Mouse (Mus musculus) heart, adult 11 months (tissue): ENCODE results near the gene Ntmt1.

Experiments
- DNase-seq: peaks from one replicate; pipeline ENCODE4 v3.0.0; 2022

Ntmt1 gene

DNA sequence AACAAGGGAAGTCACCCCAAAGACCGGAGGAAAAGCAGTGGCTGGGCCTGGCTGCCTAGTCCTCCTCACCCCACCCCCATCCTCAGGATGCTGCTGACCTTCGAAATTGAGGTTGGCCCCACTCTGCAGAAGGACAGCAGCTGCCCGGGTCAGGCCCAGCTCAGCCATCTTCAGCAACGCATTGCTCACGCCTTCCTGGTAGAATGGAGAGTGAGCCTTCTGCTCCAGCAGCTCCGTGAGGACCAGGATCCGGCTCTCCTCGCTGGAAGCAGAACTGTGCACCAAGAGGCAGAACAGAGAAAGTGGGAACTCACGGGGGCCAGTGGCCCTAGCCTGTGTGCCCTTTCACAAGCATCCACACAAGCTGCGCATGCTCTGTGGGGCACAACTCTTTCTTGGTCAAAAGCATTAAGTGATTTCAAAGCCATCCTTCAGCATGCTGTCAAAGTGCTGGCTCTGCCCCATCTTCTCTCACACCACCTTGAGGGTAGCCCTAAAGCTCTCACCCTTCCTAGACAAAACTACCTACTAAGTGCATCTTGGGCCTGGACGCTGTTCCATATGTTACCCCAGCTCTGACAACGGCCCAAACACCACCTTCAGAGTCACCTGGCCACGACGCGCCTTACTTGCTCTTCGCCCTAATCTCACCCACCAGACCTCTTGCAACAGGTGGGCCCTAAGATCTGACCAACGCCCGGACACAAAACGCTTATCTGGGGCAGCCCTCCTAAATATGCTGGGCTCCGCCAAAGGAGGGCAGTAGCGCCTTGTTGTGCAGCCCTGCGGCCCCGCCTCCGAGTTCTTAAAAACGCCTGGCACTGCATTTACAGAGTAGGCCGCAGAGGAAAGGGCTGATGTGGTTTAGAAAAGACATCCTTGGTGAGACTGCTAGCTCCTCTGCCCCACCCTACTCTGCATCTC, 19.5 kb downstream of the Ntmt1 start:
- DNase-seq: peak; percentile 93

DNA sequence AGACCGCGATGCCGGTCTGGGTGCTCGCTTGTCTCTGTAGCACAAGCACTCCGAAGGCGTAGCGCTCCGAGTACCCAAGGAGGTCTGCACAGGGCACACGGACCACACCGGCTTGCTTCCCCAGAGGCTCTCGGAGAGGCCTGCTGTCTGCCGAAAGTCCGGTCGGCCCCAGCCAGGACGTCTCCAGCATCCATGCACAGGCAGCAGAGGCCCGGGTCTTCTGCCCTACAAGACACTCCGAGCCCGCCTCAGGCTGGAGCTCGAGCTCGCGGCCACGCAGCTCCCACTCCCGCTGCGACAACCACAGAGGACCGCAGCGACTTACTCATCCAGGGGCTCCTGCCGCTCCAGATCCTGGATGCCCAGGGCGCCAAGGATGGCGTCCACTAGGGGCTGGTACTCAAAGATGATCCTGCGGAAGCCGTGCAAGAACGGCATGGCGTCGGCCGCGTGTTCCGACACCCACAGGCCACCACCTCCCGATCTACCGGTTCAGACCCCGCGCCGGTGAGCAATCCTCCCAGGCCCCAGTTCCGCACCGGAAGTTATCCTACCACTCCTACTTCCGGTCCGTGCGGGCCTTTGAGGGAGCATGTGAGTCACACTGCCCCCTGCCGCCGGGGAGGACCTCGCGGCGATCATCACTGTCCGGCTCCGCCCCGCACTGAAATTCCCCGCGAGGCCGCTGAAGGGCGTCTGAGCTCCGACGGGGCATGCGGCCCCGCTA, 20.3 kb downstream of the Ntmt1 start:
- DNase-seq: peak; percentile 99

DNA sequence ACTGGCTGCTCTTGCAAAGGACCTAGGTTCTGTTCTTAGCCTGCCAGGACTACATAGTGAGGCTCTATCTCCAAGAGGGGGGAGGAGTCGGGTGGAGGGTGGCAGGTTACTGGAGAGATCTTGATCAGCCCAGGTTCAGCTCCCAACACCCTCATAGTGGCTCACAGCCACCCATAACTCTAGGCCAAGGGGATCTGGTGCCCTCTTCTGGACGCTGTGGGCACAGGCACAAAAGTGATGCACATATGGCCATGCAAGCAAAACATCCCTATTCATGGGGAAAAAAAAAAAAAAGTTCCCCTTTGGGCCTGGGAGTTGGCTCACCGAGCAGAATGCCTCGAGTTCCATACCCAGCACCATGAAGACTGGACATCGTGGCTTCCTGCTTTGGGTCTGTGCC, 21.7 kb downstream of the Ntmt1 start:
- DNase-seq: peak; percentile 92

DNA sequence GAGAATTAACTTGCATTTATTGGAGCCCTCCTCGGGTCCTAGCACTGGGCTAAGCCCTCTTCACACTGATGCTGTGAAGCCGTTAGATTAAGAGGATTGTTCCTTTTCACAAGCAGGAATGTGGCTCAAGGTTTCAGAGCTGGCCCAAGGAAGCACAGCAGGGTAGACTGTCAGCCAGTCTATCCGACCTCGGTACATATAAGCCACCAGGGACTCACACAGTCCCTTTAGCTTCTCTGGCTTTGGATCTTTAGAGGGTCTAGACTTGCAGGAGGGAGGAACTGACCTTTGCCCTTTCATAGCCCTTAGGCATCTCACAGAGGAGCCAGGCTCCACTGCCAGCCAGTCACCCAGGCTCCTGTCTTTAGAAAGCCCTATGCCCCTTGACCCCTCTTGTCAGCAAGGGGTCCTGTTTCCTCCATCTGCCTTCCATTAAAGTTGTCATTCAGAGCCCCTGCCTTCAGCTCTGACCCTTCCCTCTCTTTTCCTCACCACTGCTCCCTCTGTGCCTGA, 22.7 kb downstream of the Ntmt1 start, which contains the start of gene Asb6:
Gene Asb6, minus strand, starts transcription at position 51 of the 513 bp plus-strand sequence.
- DNase-seq: no peak

DNA sequence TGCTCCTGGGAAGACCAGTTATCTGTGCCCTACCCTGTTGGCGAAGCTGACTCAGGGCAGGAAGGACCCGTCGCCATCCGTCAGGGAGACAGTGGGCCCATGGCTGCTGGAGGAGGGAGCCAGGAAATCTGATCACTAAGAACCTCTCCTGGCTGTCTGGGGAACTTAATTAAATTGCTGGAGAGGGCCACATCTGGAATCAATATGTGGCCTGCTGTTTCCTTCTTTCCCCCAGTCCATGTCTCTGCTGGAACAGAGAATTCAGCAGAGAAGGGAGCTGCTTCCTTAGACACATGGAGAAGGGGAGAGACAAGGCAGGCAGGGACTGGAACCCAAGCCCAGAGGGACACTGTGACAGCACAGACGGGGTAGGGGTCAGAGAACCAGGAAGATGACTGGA, 26.0 kb downstream of the Ntmt1 start:
- DNase-seq: peak; percentile 88

DNA sequence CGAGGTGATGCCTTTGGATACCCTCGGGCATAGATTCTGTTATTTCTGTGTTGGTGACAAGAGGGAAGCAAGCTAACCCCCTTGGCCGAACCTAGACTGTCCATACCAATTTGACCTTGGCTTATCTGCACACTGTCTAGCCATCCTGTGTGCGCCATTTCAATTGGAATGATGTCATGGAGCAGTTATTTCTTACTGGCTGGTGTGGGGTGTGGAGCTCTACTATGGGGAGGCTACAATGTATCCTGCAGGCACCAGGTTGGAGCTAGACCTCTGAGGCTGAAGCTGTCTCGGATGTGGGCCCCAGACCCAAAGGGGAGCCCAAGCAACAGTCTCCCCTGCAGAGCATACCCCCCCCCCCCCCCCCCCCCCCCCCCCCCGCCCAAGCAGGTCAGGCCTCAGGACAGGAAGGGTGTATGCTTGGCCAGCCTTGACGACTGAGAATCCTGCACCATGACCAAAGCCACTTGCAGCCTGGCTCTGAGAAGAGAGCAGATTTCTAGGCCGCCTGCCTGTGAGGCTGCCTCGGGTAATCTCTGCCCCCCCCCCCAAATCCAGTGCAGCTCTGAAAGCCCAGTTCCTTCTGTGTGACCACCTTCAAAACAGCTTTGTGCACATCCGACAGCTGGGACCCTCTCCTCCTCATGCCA, 26.9 kb downstream of the Ntmt1 start, which contains the start of gene Prrx2:
Gene Prrx2, plus strand, starts transcription at position 600 of the 650 bp plus-strand sequence.
- no peak for DNase-seq

DNA sequence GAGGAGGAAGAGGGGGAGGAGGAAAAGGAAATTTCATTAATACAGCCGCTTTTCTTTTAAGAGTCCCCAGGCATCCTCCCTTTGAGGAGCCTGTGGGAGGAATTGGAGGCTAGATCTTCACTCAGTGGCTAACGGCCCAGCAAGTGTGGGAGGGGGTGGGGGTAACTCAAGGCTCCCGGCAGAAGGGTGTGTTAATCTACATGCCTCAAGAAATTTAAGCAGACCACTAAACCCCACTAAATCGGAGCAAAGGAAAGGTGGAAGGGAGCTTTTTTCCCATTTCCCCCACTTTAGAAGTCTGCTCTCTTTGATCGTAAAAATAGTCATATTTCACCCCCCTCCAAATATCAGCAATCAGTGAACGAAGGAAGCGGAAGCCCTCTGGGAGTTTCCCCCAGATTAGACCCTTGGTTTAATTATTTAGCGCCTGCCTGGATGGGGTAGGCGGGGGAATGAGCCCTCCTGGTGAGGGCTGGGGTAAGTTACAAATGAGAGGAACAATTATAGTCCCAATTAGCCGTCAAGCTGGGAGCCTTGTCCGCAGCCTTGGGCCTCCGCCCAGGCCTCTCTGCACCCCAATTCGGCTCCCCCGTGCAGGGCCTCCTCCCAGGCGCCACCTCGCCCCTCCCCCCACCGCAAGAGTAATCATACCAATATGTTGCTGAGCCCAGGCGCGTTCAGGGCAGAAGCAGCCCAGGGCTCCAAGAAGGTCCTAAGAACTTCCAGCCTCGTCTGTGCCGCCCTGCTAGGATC, 28.8 kb downstream of the Ntmt1 start:
- DNase-seq: no peak

DNA sequence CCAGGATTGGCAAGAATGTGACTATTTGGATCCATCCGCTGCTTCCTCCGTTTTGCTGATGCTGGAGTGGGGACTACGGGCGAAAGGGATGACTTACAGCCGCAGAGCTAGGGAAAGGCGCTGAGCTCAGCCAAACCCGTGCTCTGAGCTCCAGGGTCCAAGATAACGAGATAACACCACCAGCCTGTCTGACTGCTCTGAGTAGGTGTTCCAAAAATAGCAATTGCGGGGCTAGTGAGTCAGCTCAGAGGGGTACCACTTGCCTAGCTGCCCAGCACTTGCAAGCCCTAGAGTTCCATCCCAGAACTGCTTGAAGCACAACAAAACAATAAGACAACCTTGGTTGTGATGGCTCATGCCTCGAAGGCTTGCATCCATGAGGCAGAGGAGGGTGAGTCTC, 35.0 kb downstream of the Ntmt1 start:
- DNase-seq: no peak

DNA sequence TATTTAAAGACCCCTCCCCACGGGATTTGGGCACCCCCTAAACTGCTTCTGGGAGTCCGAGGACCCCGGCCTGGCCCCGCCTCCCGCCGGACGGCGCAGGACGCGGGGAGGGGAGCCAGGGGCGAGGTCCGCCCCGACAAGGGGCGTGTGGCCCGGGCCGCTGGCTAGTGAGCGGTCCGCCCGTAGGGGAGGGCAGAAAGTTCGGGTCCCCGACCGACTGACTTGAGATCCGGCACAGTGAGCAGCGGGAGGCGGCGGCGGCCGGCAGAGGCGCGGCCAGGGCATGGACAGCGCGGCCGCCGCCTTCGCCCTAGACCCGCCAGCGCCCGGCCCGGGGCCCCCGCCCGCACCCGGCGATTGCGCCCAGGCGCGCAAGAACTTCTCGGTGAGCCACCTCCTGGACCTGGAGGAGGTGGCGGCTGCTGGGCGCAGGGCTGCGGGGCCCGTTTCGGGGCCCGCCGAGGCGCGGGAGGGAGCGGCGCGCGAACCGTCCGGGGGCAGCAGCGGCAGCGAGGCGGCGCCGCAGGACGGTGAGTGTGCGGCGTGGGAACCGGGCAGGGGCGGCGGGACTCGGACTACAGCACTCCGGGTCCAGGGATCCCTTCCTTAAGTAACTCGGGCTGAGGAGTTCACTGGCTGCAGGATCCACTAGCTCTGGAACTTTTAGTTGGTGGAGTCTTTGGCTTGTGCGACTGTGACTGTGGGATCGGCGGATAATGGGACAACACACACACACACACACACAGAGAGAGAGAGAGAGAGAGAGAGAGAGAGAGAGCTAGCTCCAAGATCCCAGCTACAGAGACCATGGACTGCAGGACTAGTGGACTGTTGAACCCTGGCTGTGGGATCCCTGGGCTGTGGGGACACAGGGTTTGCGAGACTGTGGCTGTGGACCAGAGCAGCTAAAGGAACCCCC, 37.8 kb downstream of the Ntmt1 start:
- peak; percentile 93 for DNase-seq

DNA sequence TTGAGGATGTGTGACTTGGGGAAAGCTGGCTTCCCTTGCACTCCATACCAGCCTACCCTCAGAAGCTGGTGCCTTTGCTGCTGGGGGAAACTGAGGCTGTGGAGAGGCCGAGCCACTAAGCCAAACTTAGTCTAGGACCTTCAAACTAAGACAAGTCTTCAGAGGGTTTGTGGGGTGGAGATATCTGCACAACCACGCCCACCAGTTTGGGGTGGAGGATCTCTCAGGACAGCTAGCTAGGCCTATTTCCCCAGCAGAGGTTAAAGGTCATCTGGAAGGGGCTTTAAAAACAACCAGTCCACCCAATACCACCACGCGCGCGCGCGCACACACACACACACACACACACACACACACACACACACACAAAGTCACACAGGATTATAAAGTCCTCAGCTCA, 38.6 kb downstream of the Ntmt1 start:
- no peak for DNase-seq

DNA sequence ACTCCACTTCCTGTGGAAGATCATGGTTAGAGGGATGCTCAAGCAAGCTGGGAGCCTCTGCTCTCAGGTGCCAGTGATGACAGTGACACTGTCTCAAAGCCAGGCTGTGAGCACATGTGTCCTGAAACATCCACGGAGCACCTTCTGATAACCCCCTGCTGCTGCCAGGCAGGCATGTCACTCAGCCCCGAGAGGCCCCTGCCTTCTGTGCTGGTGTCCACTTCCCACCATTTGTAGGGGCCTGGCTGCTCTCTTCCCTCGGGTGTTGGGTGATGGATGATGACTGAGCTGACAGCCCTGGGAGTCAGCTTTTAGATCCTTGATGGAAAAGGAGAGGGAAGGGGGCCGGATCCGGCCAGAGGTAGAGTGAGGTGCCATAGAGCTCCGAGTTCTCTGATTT, 39.1 kb downstream of the Ntmt1 start:
- peak; percentile 84 for DNase-seq

DNA sequence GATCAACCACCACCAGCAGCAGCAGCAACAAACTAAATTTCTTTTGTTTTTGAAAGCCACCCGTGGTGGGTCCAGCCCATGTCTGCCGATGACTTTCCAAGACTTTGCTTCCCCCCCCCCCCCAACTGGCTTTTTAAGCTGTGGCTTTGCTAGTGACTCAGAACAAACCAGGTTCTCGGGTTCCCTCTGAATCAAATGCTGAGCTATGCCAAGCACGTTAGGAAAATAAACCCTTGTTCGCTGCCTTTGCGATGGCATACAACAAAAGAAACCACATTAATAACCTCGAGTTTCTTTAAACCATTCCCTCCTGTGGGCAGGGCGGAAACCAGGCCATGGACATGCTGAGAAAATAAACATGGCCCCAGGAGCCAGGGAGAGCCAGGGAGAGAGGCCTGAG, 40.6 kb downstream of the Ntmt1 start:
- no peak for DNase-seq

DNA sequence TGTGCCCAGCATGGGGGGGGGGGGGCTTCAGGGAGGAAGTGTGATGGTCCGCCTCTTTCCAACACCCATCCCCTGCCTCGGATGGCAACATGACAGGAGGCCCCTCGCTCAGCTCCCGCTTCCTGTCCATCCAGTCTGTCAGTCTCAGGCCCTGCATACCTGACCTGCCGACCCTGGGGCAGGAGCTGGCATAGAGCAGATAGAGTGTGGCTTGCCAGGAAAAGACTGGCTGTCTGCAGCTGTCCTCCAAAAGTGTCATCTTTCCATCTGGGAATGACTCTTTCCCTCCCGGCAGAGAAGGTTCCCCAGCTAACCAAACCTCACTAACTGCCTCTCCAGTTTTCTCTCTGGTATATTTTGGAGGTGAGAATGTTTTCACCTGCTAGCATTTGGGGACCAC, 43.0 kb downstream of the Ntmt1 start:
- no peak for DNase-seq

DNA sequence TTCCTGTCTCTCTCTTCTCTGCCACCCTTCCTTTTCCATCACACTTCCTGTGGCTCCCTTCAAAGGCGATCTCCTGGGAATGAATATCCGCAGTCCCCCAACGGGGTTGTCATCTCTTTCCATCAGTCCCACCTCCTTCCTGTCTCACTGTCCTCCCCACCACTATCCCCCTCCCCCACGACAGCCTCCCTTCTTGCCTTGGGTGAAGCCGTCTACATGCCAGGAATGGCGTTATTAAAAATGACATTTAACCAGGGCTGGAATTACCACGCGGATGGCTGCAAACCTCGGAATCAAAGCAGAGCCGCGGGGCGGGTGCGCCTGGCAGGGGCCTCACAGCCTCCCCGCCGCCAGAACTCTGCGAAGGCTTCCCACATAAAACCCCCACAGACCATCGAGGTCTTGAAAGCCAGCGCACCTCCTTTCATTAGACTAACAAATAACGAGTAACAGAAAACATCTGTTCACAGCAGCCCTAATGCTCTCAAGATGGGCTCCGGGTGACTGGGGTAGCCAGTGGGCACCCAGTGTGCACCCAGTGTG, 45.2 kb downstream of the Ntmt1 start:
- no peak for DNase-seq

DNA sequence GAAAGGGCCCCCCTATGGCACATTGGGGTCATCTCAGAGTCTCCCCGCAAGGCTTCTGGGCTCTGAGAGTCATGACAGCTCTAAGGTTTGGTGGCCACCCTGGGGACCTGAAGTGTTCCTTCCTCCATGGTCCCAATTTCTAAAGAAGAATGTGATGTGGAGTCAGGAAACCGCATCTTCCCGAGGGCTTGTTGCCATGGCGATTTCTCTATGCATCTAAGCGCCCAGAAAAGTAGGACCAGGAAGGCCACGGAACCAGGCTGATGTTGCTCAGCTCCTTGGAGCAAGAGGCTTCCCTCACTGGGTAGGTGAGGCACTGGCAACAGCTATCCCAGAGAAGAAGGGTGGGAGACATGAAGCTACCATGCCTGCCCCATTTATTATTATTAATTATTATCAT, 49.5 kb downstream of the Ntmt1 start:
- no peak for DNase-seq

DNA sequence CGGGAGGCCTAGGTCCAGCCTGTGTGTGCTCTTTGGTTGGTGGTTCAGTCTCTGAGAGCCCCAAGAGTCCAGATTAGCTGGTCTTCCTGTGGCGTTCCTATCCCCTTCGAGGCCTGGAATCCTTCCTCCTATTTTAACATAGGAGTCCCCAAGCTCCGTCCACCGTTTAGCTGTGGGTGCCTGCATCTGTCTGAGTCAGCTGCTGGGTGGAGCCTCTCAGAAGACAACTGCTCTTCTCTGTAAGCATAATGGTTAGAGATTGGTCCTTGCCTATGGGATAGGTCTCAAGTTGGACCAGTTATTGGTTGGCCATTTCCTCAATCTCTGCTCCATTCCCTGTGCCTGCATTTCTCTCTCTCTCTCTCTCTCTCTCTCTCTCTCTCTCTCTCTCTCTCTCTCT, 52.2 kb downstream of the Ntmt1 start:
- DNase-seq: no peak

DNA sequence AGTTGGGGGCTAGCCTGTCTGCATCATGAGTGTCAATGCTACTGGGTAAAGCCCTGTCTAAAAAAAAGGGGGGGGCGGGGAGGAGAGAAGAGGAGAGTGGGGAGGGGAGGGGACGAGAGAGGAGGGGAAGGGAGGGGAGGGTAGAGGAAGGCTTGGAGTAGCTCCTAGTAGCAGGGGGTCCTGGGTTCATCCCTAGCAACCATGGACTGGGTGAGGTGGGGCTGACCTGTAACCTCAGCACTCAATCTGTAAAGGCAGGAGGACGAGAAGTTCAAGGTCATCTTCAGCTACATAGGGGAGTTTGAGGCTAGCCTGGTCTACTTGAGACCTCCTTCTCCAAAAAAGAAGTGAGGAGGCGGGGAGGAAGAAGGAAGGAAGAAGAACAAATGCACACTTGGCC, 54.5 kb downstream of the Ntmt1 start:
- DNase-seq: no peak

DNA sequence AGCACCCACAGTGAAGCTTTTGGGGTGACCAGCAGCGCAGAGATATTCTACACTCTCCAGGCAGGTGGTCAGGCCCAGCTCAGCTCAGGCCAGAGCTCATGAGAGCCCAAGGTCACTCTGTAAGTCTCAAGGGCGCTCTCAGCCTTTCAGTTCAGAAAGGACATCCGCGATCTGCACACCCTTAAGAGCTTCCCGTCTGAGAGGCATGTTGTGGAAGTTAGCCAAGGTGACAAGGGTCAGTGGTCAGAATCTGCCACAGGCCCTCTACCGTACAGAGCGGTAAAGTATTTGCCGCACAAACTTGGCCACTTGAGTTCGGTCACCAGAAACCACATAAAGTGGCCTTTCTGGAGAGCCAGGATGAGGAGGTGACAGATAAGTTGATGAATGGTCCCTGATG, 55.9 kb downstream of the Ntmt1 start:
- no peak for DNase-seq

DNA sequence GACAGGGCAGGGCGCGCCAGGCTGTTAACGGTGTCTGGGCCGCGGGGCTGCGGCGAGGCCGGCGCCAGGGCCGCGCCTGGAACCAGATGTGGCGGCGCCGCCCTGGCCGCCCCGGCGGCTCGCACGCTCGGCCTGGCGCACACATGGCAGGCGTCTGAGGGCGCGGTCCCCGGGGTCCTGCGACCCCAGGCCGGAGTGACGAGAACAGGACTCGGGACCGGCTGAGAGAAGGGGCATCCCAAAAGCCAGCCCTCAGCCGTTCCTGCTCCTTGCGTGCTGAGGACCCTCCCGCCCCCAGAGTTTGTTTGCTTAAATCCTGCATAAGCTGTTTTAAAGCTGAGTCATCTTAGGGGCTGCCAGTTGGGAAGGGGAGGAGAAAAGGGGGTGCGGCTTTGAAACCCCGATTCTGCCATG, 57.3 kb downstream of the Ntmt1 start:
- peak; percentile 94 for DNase-seq

DNA sequence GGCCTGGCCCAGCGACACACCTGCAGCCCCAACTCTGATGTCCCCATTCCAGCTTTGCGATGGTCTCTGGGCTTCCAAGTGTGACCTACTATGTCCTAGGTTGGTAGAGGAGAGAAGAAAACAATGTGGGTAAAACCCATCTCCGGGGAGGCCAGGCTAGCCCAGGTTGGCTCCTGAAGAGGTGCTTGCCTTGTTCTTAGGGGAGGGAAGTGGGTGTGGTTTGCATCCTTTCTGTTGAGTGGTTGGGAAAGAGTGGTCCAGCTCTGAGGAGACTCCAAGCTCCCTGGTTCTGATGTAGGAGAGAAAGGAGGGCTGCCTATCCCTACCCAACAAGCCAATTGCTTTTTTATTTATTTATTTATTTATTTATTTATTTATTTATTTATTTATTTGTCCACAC, 57.8 kb downstream of the Ntmt1 start:
- DNase-seq: no peak

DNA sequence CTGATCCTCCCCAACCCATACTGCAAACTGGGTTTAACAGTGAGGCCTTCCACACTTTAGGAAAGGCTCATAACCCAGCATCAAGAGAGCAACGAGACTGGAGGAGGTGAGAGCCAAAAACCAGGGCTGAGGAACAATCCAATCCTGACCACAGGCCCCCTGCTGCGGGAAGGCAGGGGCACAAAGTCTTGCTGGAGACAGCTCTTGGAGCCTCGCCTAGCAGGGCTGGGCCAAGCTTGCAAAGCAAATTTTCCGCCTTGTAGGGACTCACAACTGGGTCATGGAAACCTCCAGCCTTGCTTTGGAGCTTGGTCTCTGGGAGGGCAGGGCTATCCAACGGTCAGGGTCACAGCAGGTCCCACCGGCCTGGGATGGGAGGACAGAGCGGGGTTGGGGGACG, 63.2 kb downstream of the Ntmt1 start:
- no peak for DNase-seq
